Mouse (Mus musculus) liver, postnatal 0 days (tissue): ENCODE measurements at regions not wholly inside any gene's neighbourhood (a gene's known extent, or its start where the extent isn't known, plus 50 kb on each side); places are given as distances from the start of the nearest gene placed in this dataset.

Source experiments
- ATAC-seq: fragments of 200-750 bp; cut with Nextera tagmentation; 2 replicates; pipeline ENCODE4 v1.8.0; 2017; ENCODE audit warnings: mild to moderate bottlenecking, moderate library complexity
- DNase-seq: peaks from one replicate; pipeline ENCODE4 v3.0.0-alpha.2; 2016
- H3K27ac ChIP-seq: fragments of 300-500 bp; sonication (generic); 2 replicates; pipeline ENCODE4 v1.5.1; 2014; ENCODE audit warnings: antibody characterized with exemption, moderate library complexity, mild to moderate bottlenecking, low read depth
- H3K27me3 ChIP-seq: fragments of 300-500 bp; sonication (generic); 2 replicates; pipeline ENCODE4 v1.6.1; 2014; ENCODE audit warnings: low read length, control low read depth, mixed read lengths; ENCODE audit not compliant: insufficient read depth
- H3K36me3 ChIP-seq: fragments of 300-500 bp; sonication (generic); replicated peaks from 2 replicates; pipeline ENCODE4 v1.6.1; 2014; ENCODE audit warnings: mild to moderate bottlenecking, control low read depth, low read length, moderate library complexity, mixed read lengths; ENCODE audit not compliant: insufficient read depth
- H3K4me1 ChIP-seq: fragments of 300-500 bp; sonication (generic); 2 replicates; pipeline ENCODE4 v1.6.1; 2014; ENCODE audit warnings: antibody characterized with exemption, mild to moderate bottlenecking, control low read depth; ENCODE audit not compliant: insufficient read depth
- H3K4me2 ChIP-seq: fragments of 300-500 bp; sonication (generic); 2 replicates; pipeline ENCODE4 v1.6.1; 2014; ENCODE audit warnings: low read depth, mild to moderate bottlenecking, low read length, moderate library complexity, mixed read lengths
- H3K4me3 ChIP-seq: fragments of 300-500 bp; sonication (generic); 2 replicates; pipeline ENCODE4 v1.5.1; 2014; ENCODE audit warnings: low read depth, low read length
- H3K9ac ChIP-seq: fragments of 300-500 bp; sonication (generic); replicated peaks from 2 replicates; pipeline ENCODE4 v1.6.1; 2014; ENCODE audit warnings: mild to moderate bottlenecking, moderate library complexity
- H3K9me3 ChIP-seq: fragments of 300-500 bp; sonication (generic); 2 replicates; pipeline ENCODE4 v1.6.1; 2016; ENCODE audit warnings: mild to moderate bottlenecking, control low read depth, low read length, mixed read lengths
- CTCF ChIP-seq: sonication (generic); IDR thresholded peaks from 2 replicates; pipeline ENCODE4 v1.5.1; 2016; ENCODE audit warnings: antibody characterized with exemption, low read depth
- EP300 ChIP-seq: IDR thresholded peaks from 2 replicates; pipeline ENCODE4 v1.6.1; 2016; ENCODE audit warnings: antibody characterized with exemption, low read depth, mild to moderate bottlenecking
- WGBS: fragments of 180-500 bp; shearing (Covaris S2); extraction: QIAGEN DNeasy Blood & Tissue Kit; methylation state at CpG from one replicate; pipeline ENCODE4 v1.1.7; 2014; ENCODE audit not compliant: insufficient replicate concordance; 5-methylcytosine and 5-hydroxymethylcytosine counted together

GRCm38 (mm10) chr8:34452811-34453210 lies 341.3 kb upstream of the Gm10131 start:
- H3K27me3 ChIP-seq, result no peaks in the 10 kb centered on the region
- no peak for ATAC-seq
- no peak overlapping the region for H3K27ac ChIP-seq
- H3K4me2 ChIP-seq, result no peak overlapping the region
- WGBS, result 81% methylated on average over 6 of the region's 6 CpGs
- no peak overlapping the region for H3K4me3 ChIP-seq
- no peaks in the 10 kb centered on the region for H3K36me3 ChIP-seq
- peaks cover 5% of the 10 kb centered on the region for H3K9me3 ChIP-seq
- TF ChIP-seq CTCF (no peak), EP300 (no peak)
- no peak overlapping the region for H3K9ac ChIP-seq
- DNase-seq, result no peak
- peaks cover 5% of the 10 kb centered on the region for H3K4me1 ChIP-seq

GRCm38 (mm10) chr8:34451211-34452000 lies 339.9 kb upstream of the Gm10131 start:
- no peak for DNase-seq
- no peak for ATAC-seq
- peaks cover 5% of the 10 kb centered on the region for H3K9me3 ChIP-seq
- peaks cover 5% of the 10 kb centered on the region for H3K4me1 ChIP-seq
- H3K9ac ChIP-seq, result no peak overlapping the region
- H3K36me3 ChIP-seq, result no peaks in the 10 kb centered on the region
- TF ChIP-seq EP300 (no peak), CTCF (no peak)
- H3K27me3 ChIP-seq, result no peaks in the 10 kb centered on the region
- no peak overlapping the region for H3K4me3 ChIP-seq
- no peak overlapping the region for H3K4me2 ChIP-seq
- WGBS, result 53% methylated on average over 6 of the region's 6 CpGs
- H3K27ac ChIP-seq, result no peak overlapping the region

- Histone ChIP-seq H3K27ac (no peak overlapping the region), H3K9ac (no peak overlapping the region), H3K27me3 (no peaks in the 10 kb centered on the region), H3K4me1 (no peaks in the 10 kb centered on the region), H3K4me2 (no peak overlapping the region), H3K36me3 (no peaks in the 10 kb centered on the region), H3K9me3 (peaks cover 5% of the 10 kb centered on the region), H3K4me3 (no peak overlapping the region)
- 81% methylated on average over 11 of the region's 11 CpGs for WGBS
- no peak for ATAC-seq
- DNase-seq, result no peak
- no peak for TF ChIP-seq CTCF
- no peak for TF ChIP-seq EP300
Observed at GRCm38 (mm10) chr8:34449391-34450044, 338.0 kb upstream of the Gm10131 start.

GRCm38 (mm10) chr8:34447880-34448830 lies 336.6 kb upstream of the Gm10131 start:
- DNase-seq (no peak), ATAC-seq (no peak)
- 37% methylated on average over 18 of the region's 18 CpGs for WGBS
- Histone ChIP-seq H3K36me3 (no peaks in the 10 kb centered on the region), H3K4me1 (no peaks in the 10 kb centered on the region), H3K27me3 (no peaks in the 10 kb centered on the region), H3K4me3 (no peak overlapping the region), H3K27ac (no peak overlapping the region), H3K4me2 (0 out of 2 replicates have a peak overlapping the region, but pooled peaks have one; percentile 26), H3K9me3 (peaks cover 4% of the 10 kb centered on the region), H3K9ac (no peak overlapping the region)
- no peak for TF ChIP-seq CTCF
- TF ChIP-seq EP300, result no peak

- peaks cover 6% of the 10 kb centered on the region; the same call in 1 of the 2 replicates for H3K4me1 ChIP-seq
- ATAC-seq (no peak), DNase-seq (no peak)
- no peak for TF ChIP-seq CTCF
- TF ChIP-seq EP300, result no peak
- no peak overlapping the region for H3K4me2 ChIP-seq
- no peak overlapping the region for H3K9ac ChIP-seq
- H3K36me3 ChIP-seq, result no peaks in the 10 kb centered on the region
- H3K4me3 ChIP-seq, result no peak overlapping the region
- no peaks in the 10 kb centered on the region for H3K27me3 ChIP-seq
- H3K9me3 ChIP-seq, result no peaks in the 10 kb centered on the region
- WGBS, result 76% methylated on average over 3 of the region's 3 CpGs
- H3K27ac ChIP-seq, result no peak overlapping the region
Observed at GRCm38 (mm10) chr8:34442688-34443087, 331.2 kb upstream of the Gm10131 start.

- H3K4me1 ChIP-seq, result peaks cover 6% of the 10 kb centered on the region; the same call in 1 of the 2 replicates
- DNase-seq (no peak), ATAC-seq (no peak)
- 59% methylated on average over 3 of the region's 3 CpGs for WGBS
- H3K27ac ChIP-seq, result no peak overlapping the region
- H3K9ac ChIP-seq, result no peak overlapping the region
- TF ChIP-seq EP300 (no peak), CTCF (no peak)
- H3K4me3 ChIP-seq, result no peak overlapping the region
- peak overlapping the region; percentile 40 for H3K4me2 ChIP-seq
- no peaks in the 10 kb centered on the region for H3K9me3 ChIP-seq
- no peaks in the 10 kb centered on the region for H3K27me3 ChIP-seq
- H3K36me3 ChIP-seq, result no peaks in the 10 kb centered on the region
Observed at GRCm38 (mm10) chr8:34441756-34442155, 330.2 kb upstream of the Gm10131 start.
